Mouse (Mus musculus): ENCODE data around the gene Dapp1. TPM values are rescaled to one million over a fixed set of nuclear protein-coding genes. Genes with fewer than 3 reads are reported as not detected.

Gene Dapp1
- polyA plus RNA-seq (2014; fragmentation: Nextera tagmentation; extraction: Ambion mirVana) = 14.0 and 15.4 TPM in 2 replicates

DNA sequence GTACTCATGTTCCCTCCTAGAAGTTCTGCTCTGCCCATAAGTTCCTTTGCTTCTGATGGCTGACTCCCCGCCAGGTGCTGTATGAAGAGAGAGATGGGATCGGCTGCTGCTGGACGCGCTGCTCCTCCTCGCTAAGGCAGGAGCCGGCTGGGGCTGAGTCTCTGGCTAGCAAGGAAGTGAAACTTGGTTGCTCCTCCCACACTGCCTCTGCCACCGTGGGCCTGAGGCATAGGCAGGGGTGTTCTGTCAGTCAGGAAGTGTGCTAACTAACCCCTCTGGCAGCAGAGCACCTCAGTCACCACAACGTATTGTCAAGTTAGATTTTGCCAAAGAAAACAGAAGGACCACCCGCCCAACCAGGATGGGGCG lies at the start of gene Dapp1:
Gene Dapp1 (minus strand): TSS at position 164 of the 369 bp plus-strand sequence.
- Histone ChIP-seq H3K27me3 (ENCODE audit: control insufficient read depth, insufficient read depth, low read length) (no peaks in the 10 kb centered on the region), H3K9ac (ENCODE audit: low read depth, low read length) (peak within 1 kb of the TSS; percentile 73), H3K4me2 (peak within 1 kb of the TSS; percentile 88), H3K36me3 (ENCODE audit: control insufficient read depth, insufficient read depth, low read length) (no peaks in the 10 kb centered on the region), H3K9me3 (replicated peaks; ENCODE audit: control insufficient read depth, low read length) (no peaks in the 10 kb centered on the region), H3K4me1 (ENCODE audit: control insufficient read depth, insufficient read depth, low read length) (peaks cover 7% of the 10 kb centered on the region; the same call in 1 of the 2 replicates), H3K27ac (ENCODE audit: low read depth, low read length) (peak within 1 kb of the TSS; percentile 70), H3K4me3 (ENCODE audit: low read depth, low read length) (peak within 1 kb of the TSS; percentile 60)
- 6% methylated on average over 10 of the region's 10 CpGs for WGBS (ENCODE audit: insufficient replicate concordance)
- ATAC-seq (replicated peaks; ENCODE audit: insufficient number of reproducible peaks, low FRiP score, low TSS enrichment) = peak; percentile 88

DNA sequence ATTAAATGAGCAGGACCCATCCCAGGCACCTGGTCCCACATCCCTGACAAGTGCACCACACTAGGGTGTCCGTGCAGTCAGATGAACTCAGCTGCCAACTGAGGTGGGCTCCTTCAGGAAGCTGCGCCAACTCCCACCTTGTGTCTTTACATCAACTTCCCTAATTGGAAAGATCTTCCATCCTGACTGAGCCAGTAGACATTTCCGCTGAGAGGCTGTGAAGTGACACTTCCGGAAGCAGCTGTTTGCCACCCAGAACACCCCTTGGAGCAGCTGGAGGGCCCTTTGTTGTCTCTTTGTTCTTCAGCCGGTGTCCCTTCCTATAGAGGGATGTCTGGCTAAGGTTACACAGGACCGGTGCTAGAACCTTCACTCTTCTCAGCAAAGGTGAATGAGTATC lies 49.2 kb upstream of the Dapp1 start:
- Histone ChIP-seq H3K4me2 (no peak overlapping the region), H3K36me3 (ENCODE audit: control insufficient read depth, insufficient read depth, low read length) (no peaks in the 10 kb centered on the region), H3K9me3 (replicated peaks; ENCODE audit: control insufficient read depth, low read length) (no peaks in the 10 kb centered on the region), H3K4me3 (ENCODE audit: low read depth, low read length) (no peak overlapping the region), H3K27me3 (ENCODE audit: control insufficient read depth, insufficient read depth, low read length) (no peaks in the 10 kb centered on the region), H3K27ac (ENCODE audit: low read depth, low read length) (no peak overlapping the region), H3K9ac (ENCODE audit: low read depth, low read length) (no peak overlapping the region), H3K4me1 (ENCODE audit: control insufficient read depth, insufficient read depth, low read length) (peaks cover 3% of the 10 kb centered on the region; the same call in 1 of the 2 replicates)
- WGBS (ENCODE audit: insufficient replicate concordance) = 78% methylated on average over 6 of the region's 6 CpGs
- no peak for ATAC-seq (replicated peaks; ENCODE audit: insufficient number of reproducible peaks, low FRiP score, low TSS enrichment)

DNA sequence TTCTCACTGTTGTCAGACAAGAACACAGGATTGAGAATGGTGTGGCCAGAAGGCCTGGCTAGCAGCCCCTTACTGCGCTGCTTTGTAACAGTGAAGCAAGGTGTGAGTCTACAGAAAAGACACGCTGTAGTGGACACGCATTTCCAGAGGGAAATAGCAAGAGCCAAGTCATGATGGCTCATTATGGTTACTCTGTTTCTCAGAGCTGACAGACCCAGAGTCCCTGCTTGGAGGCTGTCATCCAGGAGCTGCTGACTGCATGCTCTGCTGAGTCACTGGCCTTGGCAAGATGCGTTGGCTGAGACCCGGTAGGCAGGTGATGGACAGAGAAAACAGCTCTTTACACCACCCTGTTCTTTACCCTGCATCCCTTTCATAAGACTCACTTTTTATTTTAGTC lies 48.0 kb upstream of the Dapp1 start:
- Histone ChIP-seq H3K27me3 (ENCODE audit: control insufficient read depth, insufficient read depth, low read length) (no peaks in the 10 kb centered on the region), H3K27ac (ENCODE audit: low read depth, low read length) (no peak overlapping the region), H3K4me3 (ENCODE audit: low read depth, low read length) (no peak overlapping the region), H3K9me3 (replicated peaks; ENCODE audit: control insufficient read depth, low read length) (no peaks in the 10 kb centered on the region), H3K4me1 (ENCODE audit: control insufficient read depth, insufficient read depth, low read length) (peaks cover 3% of the 10 kb centered on the region; the same call in 1 of the 2 replicates), H3K4me2 (no peak overlapping the region), H3K36me3 (ENCODE audit: control insufficient read depth, insufficient read depth, low read length) (no peaks in the 10 kb centered on the region), H3K9ac (ENCODE audit: low read depth, low read length) (no peak overlapping the region)
- no peak for ATAC-seq (replicated peaks; ENCODE audit: insufficient number of reproducible peaks, low FRiP score, low TSS enrichment)
- 85% methylated on average over 5 of the region's 5 CpGs for WGBS (ENCODE audit: insufficient replicate concordance)

DNA sequence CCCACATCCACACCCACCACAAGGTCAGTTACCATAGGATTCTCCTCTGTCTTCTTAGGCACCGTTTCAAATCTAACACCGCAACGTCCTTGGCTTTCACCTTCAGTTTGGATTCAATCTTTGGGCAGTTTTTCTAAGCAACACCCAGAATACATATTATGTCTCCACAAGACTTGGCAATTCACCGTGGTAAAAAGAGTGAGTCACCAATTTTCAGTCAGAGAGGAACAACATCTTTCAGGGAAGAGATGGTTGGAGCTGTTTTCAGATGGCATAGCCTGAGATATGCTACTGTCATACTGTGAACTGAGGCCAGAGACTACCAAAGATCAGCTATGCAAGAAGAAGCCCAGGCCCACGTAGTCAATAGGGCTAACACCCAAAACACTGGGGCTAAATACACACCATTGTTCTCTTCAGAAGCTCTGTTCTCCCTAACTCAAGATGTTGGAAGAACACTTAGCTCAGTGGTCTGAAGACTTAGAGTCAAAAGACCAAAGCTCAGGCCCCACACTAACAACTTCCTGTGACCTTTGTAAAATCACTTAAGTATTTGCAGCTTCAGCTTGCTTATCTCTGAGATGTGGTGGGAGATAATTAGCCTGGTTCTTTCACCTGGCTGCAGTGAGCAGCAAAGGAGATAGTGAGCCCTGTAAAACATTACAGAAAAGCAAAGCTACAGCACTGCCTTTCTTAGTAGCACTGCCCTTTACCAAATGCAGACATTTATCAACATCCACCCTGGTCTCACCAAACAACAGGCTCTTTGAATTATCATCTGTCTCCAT lies 46.4 kb upstream of the Dapp1 start:
- H3K36me3 ChIP-seq (ENCODE audit: control insufficient read depth, insufficient read depth, low read length) = no peaks in the 10 kb centered on the region
- no peak overlapping the region for H3K27ac ChIP-seq (ENCODE audit: low read depth, low read length)
- H3K4me2 ChIP-seq = no peak overlapping the region
- WGBS (ENCODE audit: insufficient replicate concordance) = 70% methylated on average over 5 of the region's 5 CpGs
- H3K9me3 ChIP-seq (replicated peaks; ENCODE audit: control insufficient read depth, low read length) = no peaks in the 10 kb centered on the region
- H3K27me3 ChIP-seq (ENCODE audit: control insufficient read depth, insufficient read depth, low read length) = no peaks in the 10 kb centered on the region
- no peak for ATAC-seq (replicated peaks; ENCODE audit: insufficient number of reproducible peaks, low FRiP score, low TSS enrichment)
- no peak overlapping the region for H3K4me3 ChIP-seq (ENCODE audit: low read depth, low read length)
- H3K9ac ChIP-seq (ENCODE audit: low read depth, low read length) = no peak overlapping the region
- peaks cover 3% of the 10 kb centered on the region; the same call in 1 of the 2 replicates for H3K4me1 ChIP-seq (ENCODE audit: control insufficient read depth, insufficient read depth, low read length)

DNA sequence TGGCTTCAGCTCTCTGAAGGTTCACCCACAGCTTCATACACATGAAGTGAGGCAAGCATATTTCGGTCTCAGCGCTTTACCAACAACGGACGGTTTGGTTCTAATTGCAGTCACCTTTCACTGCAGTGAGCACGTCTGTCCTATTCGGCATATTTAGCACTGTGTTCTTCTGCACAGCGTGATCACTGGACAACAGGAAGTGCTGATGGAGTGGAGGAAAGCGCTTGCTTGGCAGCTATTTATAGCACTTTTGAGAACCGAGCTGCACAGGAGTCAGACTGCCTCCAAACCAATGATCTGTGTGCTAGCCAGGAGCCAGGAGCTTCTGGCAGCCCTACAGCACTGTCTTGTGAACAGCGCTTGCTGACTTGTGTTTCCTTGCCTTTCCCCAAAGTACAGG lies 44.9 kb upstream of the Dapp1 start:
- H3K27ac ChIP-seq (ENCODE audit: low read depth, low read length) = peak overlapping the region; percentile 76
- H3K9ac ChIP-seq (ENCODE audit: low read depth, low read length) = no peak overlapping the region
- no peaks in the 10 kb centered on the region for H3K9me3 ChIP-seq (replicated peaks; ENCODE audit: control insufficient read depth, low read length)
- WGBS (ENCODE audit: insufficient replicate concordance) = 49% methylated on average over 10 of the region's 10 CpGs
- no peaks in the 10 kb centered on the region for H3K27me3 ChIP-seq (ENCODE audit: control insufficient read depth, insufficient read depth, low read length)
- no peaks in the 10 kb centered on the region for H3K36me3 ChIP-seq (ENCODE audit: control insufficient read depth, insufficient read depth, low read length)
- H3K4me1 ChIP-seq (ENCODE audit: control insufficient read depth, insufficient read depth, low read length) = peaks cover 3% of the 10 kb centered on the region; the same call in 1 of the 2 replicates
- no peak for ATAC-seq (replicated peaks; ENCODE audit: insufficient number of reproducible peaks, low FRiP score, low TSS enrichment)
- H3K4me2 ChIP-seq = peak overlapping the region; percentile 7
- H3K4me3 ChIP-seq (ENCODE audit: low read depth, low read length) = no peak overlapping the region

DNA sequence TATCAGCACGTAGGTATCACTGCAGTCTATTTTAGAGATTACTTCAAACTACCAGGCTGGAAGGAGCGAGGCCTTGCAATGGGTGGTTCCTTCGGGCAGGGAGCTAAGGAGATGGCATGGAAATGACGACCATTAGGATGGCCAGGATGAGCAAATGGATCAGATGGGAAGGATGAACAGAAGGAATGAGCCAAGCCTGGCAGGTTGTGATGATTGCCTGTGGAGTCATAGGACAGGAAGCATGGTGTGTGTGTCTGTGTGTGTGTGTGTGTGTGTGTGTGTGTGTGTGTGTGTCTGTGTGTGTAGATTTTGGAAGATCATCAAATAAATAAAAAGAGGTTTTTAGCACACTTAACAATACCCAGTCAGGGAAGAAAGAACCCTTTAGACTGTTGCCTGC lies 41.3 kb upstream of the Dapp1 start:
- no peaks in the 10 kb centered on the region for H3K9me3 ChIP-seq (replicated peaks; ENCODE audit: control insufficient read depth, low read length)
- no peak overlapping the region for H3K27ac ChIP-seq (ENCODE audit: low read depth, low read length)
- no peaks in the 10 kb centered on the region for H3K27me3 ChIP-seq (ENCODE audit: control insufficient read depth, insufficient read depth, low read length)
- no peak overlapping the region for H3K4me2 ChIP-seq
- no peaks in the 10 kb centered on the region for H3K4me1 ChIP-seq (ENCODE audit: control insufficient read depth, insufficient read depth, low read length)
- 86% methylated on average over 4 of the region's 4 CpGs for WGBS (ENCODE audit: insufficient replicate concordance)
- H3K9ac ChIP-seq (ENCODE audit: low read depth, low read length) = no peak overlapping the region
- no peaks in the 10 kb centered on the region for H3K36me3 ChIP-seq (ENCODE audit: control insufficient read depth, insufficient read depth, low read length)
- ATAC-seq (replicated peaks; ENCODE audit: insufficient number of reproducible peaks, low FRiP score, low TSS enrichment) = no peak
- no peak overlapping the region for H3K4me3 ChIP-seq (ENCODE audit: low read depth, low read length)

DNA sequence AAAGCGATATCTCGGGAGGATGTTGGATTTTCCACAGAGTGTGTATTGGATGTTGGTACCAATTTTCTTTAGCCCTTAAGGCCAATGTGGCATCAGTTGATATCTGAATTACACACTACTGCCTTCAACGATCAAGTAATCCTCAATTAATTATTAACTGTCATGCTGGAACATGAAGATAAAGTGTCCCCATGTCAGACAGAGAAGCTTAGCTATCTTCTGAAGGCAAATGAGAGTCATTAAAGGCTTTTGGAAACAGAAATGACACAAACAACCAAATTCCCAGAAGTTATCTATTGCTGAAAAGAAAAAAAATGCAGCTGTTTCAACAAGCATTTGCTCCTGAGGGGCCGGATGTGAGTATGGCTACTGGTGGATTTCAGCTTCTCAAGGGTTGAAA lies 40.7 kb upstream of the Dapp1 start:
- WGBS (ENCODE audit: insufficient replicate concordance) = 87% methylated on average over 4 of the region's 4 CpGs
- ATAC-seq (replicated peaks; ENCODE audit: insufficient number of reproducible peaks, low FRiP score, low TSS enrichment) = no peak
- H3K9me3 ChIP-seq (replicated peaks; ENCODE audit: control insufficient read depth, low read length) = no peaks in the 10 kb centered on the region
- H3K36me3 ChIP-seq (ENCODE audit: control insufficient read depth, insufficient read depth, low read length) = no peaks in the 10 kb centered on the region
- no peaks in the 10 kb centered on the region for H3K4me1 ChIP-seq (ENCODE audit: control insufficient read depth, insufficient read depth, low read length)
- H3K27ac ChIP-seq (ENCODE audit: low read depth, low read length) = no peak overlapping the region
- H3K9ac ChIP-seq (ENCODE audit: low read depth, low read length) = no peak overlapping the region
- H3K27me3 ChIP-seq (ENCODE audit: control insufficient read depth, insufficient read depth, low read length) = no peaks in the 10 kb centered on the region
- H3K4me3 ChIP-seq (ENCODE audit: low read depth, low read length) = no peak overlapping the region
- no peak overlapping the region for H3K4me2 ChIP-seq

DNA sequence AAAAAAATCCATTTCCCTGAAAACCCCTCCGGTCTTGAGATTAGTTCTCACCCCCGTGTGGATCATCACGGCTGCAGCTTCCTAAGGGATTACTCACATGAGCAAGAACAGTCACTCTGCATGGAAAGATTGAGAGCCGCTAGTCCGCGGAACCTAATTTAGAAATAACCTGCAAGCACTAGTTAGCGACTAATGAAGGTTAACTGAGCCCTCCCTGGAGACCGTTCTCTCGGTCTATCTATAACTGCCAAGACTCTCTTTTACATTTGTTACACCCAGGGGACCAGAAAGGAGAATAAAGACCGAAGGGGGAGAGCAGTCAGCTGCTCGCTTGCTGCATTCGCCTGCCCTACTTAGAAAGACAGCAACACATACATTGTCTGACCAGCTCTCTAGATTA lies 35.5 kb upstream of the Dapp1 start:
- no peak overlapping the region for H3K4me3 ChIP-seq (ENCODE audit: low read depth, low read length)
- WGBS (ENCODE audit: insufficient replicate concordance) = 86% methylated on average over 12 of the region's 12 CpGs
- H3K27ac ChIP-seq (ENCODE audit: low read depth, low read length) = no peak overlapping the region
- no peak overlapping the region for H3K4me2 ChIP-seq
- no peaks in the 10 kb centered on the region for H3K36me3 ChIP-seq (ENCODE audit: control insufficient read depth, insufficient read depth, low read length)
- no peaks in the 10 kb centered on the region for H3K9me3 ChIP-seq (replicated peaks; ENCODE audit: control insufficient read depth, low read length)
- ATAC-seq (replicated peaks; ENCODE audit: insufficient number of reproducible peaks, low FRiP score, low TSS enrichment) = no peak
- no peaks in the 10 kb centered on the region for H3K27me3 ChIP-seq (ENCODE audit: control insufficient read depth, insufficient read depth, low read length)
- no peaks in the 10 kb centered on the region for H3K4me1 ChIP-seq (ENCODE audit: control insufficient read depth, insufficient read depth, low read length)
- H3K9ac ChIP-seq (ENCODE audit: low read depth, low read length) = no peak overlapping the region

DNA sequence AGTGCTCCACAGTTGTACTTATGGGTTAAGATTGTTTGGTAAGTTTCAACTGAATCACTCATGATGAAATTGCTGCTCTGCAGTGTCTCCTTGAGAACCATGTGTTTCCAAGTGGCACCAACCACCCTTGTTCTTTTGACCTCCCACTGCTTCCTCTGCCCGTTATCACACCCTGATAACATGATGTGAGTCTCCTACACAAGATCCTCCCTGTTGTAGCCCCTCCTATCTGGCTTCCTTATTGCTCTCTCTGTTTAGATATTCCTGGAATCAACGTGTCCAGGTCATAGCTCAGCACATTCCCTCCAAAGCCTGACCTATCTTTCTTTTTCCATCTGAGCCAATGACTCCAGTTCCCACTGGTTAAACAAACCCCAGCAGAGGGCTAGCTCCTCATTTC lies 33.4 kb upstream of the Dapp1 start:
- ATAC-seq (replicated peaks; ENCODE audit: insufficient number of reproducible peaks, low FRiP score, low TSS enrichment) = no peak
- no peak overlapping the region for H3K4me3 ChIP-seq (ENCODE audit: low read depth, low read length)
- H3K27ac ChIP-seq (ENCODE audit: low read depth, low read length) = no peak overlapping the region
- no peaks in the 10 kb centered on the region for H3K36me3 ChIP-seq (ENCODE audit: control insufficient read depth, insufficient read depth, low read length)
- H3K9me3 ChIP-seq (replicated peaks; ENCODE audit: control insufficient read depth, low read length) = no peaks in the 10 kb centered on the region
- H3K27me3 ChIP-seq (ENCODE audit: control insufficient read depth, insufficient read depth, low read length) = no peaks in the 10 kb centered on the region
- 36% methylated on average over 2 of the region's 2 CpGs for WGBS (ENCODE audit: insufficient replicate concordance)
- no peak overlapping the region for H3K4me2 ChIP-seq
- no peak overlapping the region for H3K9ac ChIP-seq (ENCODE audit: low read depth, low read length)
- H3K4me1 ChIP-seq (ENCODE audit: control insufficient read depth, insufficient read depth, low read length) = 0 out of 2 replicates have a peak, but pooled peaks cover 2% of the 10 kb centered on the region

All from heart, embryonic 11.5 days (tissue).